Mouse (Mus musculus) E14TG2a.4 (cell line): ENCODE results near the gene Cd81.

Source experiments
- H3K27me3 ChIP-seq: 2 replicates; pipeline ENCODE4 v1.6.1; 2014; ENCODE audit warnings: low read length, control low read depth; ENCODE audit not compliant: insufficient read depth
- H3K36me3 ChIP-seq: 2 replicates; pipeline ENCODE4 v1.6.1; 2014; ENCODE audit warnings: low read length, control low read depth; ENCODE audit not compliant: insufficient read depth
- H3K4me1 ChIP-seq: replicated peaks from 2 replicates; pipeline ENCODE4 v1.6.1; 2014; ENCODE audit warnings: low read depth, low read length, control low read depth
- H3K4me3 ChIP-seq: replicated peaks from 2 replicates; pipeline ENCODE4 v1.5.1; 2014; ENCODE audit warnings: mild to moderate bottlenecking, low read length
- H3K9me3 ChIP-seq: 2 replicates; pipeline ENCODE4 v1.6.1; 2014; ENCODE audit warnings: low read length, control low read depth
- CTCF ChIP-seq: conservative IDR thresholded peaks from 2 replicates; pipeline ENCODE4 v1.5.1; 2014; ENCODE audit warnings: low read length
- NANOG ChIP-seq: IDR thresholded peaks from 2 replicates; pipeline ENCODE4 v1.6.1; 2014; ENCODE audit warnings: borderline replicate concordance, low read length, mixed read lengths
- POU5F1 ChIP-seq: IDR thresholded peaks from 2 replicates; pipeline ENCODE4 v1.6.1; 2014; ENCODE audit warnings: low read length, borderline replicate concordance

Cd81 gene

GRCm38 (mm10) chr7:143105258-143105897, 52.8 kb downstream of the Cd81 start:
- H3K27me3 ChIP-seq, result peaks cover 97% of the 10 kb centered on the region
- H3K9me3 ChIP-seq, result no peaks in the 10 kb centered on the region
- H3K36me3 ChIP-seq, result no peaks in the 10 kb centered on the region
- peaks cover 23% of the 10 kb centered on the region for H3K4me1 ChIP-seq
- TF ChIP-seq POU5F1 (no peak), NANOG (no peak), CTCF (no peak)
- H3K4me3 ChIP-seq, result no peak overlapping the region

DNA sequence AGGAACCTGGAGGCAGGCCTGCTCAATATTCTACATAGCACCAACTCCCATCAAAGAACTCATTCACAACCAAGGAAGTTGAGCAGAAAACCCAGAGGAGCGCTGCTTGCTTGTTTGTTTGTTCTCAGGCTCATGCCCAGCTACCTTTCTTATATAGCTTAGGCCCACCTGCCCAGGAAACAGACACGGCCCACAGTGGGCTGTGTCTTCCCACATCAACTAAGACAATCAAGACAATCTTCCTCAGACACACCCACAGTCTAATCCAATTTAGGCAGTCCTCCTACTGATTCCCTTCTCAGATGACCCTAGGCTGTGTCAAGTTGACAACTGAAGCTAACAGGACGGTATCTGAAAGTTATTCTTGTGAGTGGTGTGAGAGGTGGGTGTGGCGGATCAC, 53.5 kb downstream of the Cd81 start, which contains the start of gene Kcnq1:
Gene Kcnq1, plus strand, starts transcription at position 301 of the 400 bp plus-strand sequence.
- no peaks in the 10 kb centered on the region for H3K36me3 ChIP-seq
- H3K4me3 ChIP-seq, result peak within 1 kb of the TSS; percentile 83
- peaks cover 23% of the 10 kb centered on the region for H3K4me1 ChIP-seq
- H3K9me3 ChIP-seq, result no peaks in the 10 kb centered on the region
- peaks cover 97% of the 10 kb centered on the region for H3K27me3 ChIP-seq
- no peak for TF ChIP-seq CTCF
- no peak for TF ChIP-seq NANOG
- TF ChIP-seq POU5F1, result no peak

DNA sequence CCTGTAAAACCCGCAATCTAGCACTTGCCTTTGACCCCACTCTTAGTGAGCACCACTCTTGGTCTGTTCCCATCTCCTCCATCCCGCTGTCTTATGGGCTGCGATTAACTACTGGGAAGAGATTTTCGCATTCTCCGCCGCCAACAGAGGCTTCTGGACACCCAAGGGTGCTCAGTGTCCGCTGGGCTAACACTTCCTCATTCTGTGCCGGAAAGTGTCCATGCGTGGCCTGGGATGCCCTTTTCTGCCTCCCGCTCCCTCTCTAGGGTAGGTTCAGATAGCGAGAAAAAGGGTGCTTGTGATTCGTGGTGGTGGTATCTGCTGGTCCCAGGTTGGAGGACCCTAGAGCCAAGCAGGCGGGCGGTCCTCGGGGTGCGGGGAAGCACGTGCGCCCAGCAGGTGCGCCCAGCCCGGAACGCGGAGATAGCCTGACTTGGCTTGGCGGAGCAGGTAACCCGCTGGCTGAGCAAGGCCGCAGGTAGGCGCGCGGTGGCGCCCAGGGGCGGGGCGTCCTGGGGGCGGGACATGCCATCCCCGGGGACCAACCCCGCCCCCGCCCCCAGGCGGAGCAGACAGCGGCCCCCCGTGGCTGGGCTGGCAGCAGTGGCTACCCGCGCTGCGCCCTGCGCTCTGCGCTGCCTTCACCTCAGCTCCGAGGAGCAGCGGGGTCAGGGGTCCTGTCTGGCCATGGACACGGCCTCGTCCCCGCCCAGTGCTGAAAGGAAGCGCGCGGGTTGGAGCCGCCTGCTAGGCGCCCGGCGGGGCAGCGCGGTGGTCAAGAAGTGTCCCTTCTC, 54.3 kb downstream of the Cd81 start:
- peak overlapping the region; percentile 83 for H3K4me3 ChIP-seq
- H3K36me3 ChIP-seq, result no peaks in the 10 kb centered on the region
- TF ChIP-seq NANOG (no peak), POU5F1 (no peak), CTCF (no peak)
- H3K4me1 ChIP-seq, result peaks cover 23% of the 10 kb centered on the region
- H3K9me3 ChIP-seq, result no peaks in the 10 kb centered on the region
- peaks cover 97% of the 10 kb centered on the region for H3K27me3 ChIP-seq

DNA sequence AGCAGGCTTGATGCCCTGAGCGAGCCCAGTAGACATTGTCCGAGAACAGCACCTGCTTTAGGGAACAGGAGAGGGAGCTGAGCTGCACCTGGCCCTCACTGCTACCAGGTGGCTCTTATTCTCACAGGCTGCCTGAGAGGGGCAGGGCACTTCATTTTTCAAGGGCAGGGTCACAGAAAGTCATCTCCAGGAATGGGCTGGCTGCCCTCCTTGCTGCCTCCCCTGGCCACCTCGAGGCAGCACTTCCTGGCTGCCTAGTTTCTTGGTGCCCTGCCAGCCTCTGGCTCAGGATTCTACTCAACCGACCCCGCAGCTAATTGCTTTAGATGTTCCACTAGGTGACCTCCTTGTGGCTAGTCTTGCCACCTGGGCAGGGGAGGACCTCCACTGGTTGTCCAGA, 55.7 kb downstream of the Cd81 start:
- Histone ChIP-seq H3K27me3 (peaks cover 94% of the 10 kb centered on the region), H3K4me3 (no peak overlapping the region), H3K4me1 (peaks cover 23% of the 10 kb centered on the region), H3K9me3 (no peaks in the 10 kb centered on the region), H3K36me3 (no peaks in the 10 kb centered on the region)
- no peak for TF ChIP-seq CTCF

DNA sequence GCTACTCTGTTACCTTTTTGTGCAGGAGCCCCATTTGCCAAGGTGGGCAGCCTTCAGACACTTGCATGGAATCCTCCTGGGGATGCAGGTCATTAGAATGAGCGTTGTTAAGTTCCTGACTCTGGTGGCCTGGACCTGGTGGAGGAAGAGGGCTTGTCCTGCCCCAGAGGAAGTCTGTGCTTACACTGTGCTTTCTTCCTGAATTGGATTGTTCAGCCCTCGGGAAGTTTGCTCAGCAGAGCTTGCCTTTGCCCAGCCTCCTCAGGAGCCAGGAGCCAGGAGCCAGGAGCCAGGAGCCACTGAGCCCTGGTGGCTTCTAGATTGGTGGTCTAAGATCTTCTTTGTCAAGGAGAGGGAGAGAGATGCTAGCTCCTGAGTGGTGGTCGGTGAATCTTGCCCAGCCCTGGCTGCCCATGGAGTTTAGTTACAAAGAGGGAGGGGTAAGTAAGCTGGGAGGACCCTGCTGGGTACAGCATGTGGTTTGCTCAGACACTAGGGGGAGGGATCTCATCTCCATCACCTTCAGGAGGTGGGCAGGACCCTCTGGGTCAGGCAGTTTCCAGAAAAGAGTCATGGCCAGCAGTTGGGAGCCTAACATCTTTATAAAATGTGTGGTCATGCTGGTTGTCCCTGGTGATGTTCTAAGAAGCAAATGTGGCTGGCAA, 56.6 kb downstream of the Cd81 start:
- no peak for TF ChIP-seq CTCF
- TF ChIP-seq NANOG, result no peak
- no peak for TF ChIP-seq POU5F1
- peaks cover 23% of the 10 kb centered on the region for H3K4me1 ChIP-seq
- no peak overlapping the region for H3K4me3 ChIP-seq
- no peaks in the 10 kb centered on the region for H3K9me3 ChIP-seq
- no peaks in the 10 kb centered on the region for H3K36me3 ChIP-seq
- peaks cover 90% of the 10 kb centered on the region for H3K27me3 ChIP-seq

- H3K27me3 ChIP-seq, result peaks cover 85% of the 10 kb centered on the region
- H3K36me3 ChIP-seq, result no peaks in the 10 kb centered on the region
- H3K9me3 ChIP-seq, result no peaks in the 10 kb centered on the region
- H3K4me1 ChIP-seq, result peaks cover 23% of the 10 kb centered on the region
- TF ChIP-seq POU5F1, result no peak
- TF ChIP-seq NANOG, result no peak
- TF ChIP-seq CTCF, result no peak
- H3K4me3 ChIP-seq, result no peak overlapping the region
Measured at GRCm38 (mm10) chr7:143109696-143110095, 57.2 kb downstream of the Cd81 start.

- Histone ChIP-seq H3K36me3 (no peaks in the 10 kb centered on the region), H3K4me3 (no peak overlapping the region), H3K9me3 (no peaks in the 10 kb centered on the region), H3K27me3 (peaks cover 74% of the 10 kb centered on the region), H3K4me1 (peaks cover 25% of the 10 kb centered on the region)
- TF ChIP-seq CTCF, result no peak
- TF ChIP-seq POU5F1, result no peak
- TF ChIP-seq NANOG, result no peak
Measured at GRCm38 (mm10) chr7:143110803-143111202, 58.3 kb downstream of the Cd81 start.

- no peaks in the 10 kb centered on the region for H3K36me3 ChIP-seq
- TF ChIP-seq CTCF, result no peak
- TF ChIP-seq NANOG, result no peak
- no peak for TF ChIP-seq POU5F1
- H3K9me3 ChIP-seq, result no peaks in the 10 kb centered on the region
Measured at GRCm38 (mm10) chr7:143111719-143112118, 59.2 kb downstream of the Cd81 start.

More at GRCm38 (mm10) chr7:143111719-143112118, 59.2 kb downstream of the Cd81 start:
- peaks cover 25% of the 10 kb centered on the region for H3K4me1 ChIP-seq
- H3K27me3 ChIP-seq, result peaks cover 65% of the 10 kb centered on the region
- H3K4me3 ChIP-seq, result no peak overlapping the region
